Mouse (Mus musculus) liver (tissue): ENCODE results near the gene Cops7a.

Experiments used
- DNase-seq: peaks from one replicate; pipeline ENCODE4 v3.0.0-alpha.2; 2020; ENCODE audit warnings: mixed read lengths

Cops7a gene

DNA sequence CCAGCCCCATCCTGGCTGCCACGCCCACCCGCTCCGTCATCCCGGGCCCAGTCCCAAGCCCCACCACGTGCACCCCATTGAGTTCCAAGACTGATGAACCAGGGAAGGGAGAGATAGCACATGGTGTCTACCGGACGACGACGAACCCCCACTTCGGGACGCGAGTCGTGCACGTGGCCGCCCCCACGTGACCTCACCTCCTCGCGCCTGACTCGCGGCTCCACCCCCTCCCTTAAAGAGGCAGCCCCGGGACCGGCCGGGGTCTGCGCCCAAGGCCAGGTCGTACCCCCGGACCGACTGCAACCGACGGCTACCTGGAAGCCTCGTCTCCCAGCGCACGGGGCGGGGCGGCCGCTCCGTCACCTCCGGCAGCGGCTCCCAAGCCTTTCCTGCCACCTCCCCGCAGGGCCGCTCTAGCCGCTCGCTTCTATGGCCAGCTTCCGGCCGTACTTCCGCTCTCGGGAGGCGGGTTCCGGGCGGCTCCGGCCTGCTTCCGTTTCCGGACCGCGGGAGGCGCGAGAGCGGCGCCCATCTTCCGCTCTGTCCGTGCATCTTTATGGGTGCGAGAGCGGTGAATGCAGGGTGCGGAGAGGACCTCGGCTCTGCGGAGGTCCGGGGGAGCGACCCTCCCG lies at the start of gene Cops7a:
Gene Cops7a (minus strand): TSS at position 451 of the 632 bp plus-strand sequence.
- DNase-seq = peak; percentile 94

DNA sequence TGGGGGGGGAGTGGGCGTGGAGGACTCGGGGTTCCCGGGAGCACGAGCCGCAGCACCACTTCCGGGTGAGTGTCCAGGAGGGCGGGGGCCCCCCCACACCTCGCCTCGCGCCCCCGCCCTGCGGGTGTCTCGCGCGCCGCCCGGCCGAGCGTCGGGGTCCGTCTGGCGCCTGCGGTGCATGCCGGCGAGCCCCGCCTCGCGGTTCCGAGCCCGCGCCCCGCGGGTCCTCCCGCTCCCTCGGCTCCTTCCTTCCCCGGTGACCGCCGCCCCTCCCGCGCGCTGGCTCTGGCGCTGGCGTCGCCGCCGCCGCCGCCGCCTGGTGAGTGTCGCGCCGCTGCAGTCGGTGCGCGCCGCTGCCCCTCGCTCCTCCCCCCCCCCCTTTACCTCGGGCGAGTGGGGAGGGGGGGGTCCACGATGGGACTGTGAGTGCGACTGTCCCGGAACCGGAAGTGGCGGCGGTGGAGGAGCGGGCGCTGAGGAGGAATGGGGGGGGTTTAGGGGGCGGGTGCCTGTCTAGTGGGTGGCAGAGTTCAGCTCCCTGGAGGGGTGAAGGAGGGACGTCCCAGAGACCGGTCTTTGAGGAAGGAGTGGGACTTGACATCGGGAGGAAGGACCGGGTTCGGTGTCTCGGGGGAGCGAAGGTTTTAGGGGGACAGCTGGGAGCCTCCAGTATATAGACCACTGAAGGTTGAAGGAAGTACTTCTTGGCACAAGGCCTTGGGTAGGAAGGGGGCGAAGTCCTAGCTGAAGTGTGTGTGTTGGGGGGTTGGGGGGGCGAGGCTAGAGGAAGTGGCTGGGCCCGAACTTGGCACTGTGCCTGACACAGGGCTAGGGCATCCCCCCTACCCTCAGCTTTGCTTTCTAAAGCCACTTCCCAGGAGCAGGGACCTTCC lies 44.1 kb upstream of the Cops7a start:
- peak; percentile 80 for DNase-seq

DNA sequence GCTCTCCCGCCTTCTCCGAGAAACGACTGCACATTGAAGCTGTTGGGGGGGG lies 43.6 kb upstream of the Cops7a start, which contains the start of gene Zfp384:
Gene Zfp384 (plus strand): TSS at position 17 of the 52 bp plus-strand sequence.
- no peak for DNase-seq

DNA sequence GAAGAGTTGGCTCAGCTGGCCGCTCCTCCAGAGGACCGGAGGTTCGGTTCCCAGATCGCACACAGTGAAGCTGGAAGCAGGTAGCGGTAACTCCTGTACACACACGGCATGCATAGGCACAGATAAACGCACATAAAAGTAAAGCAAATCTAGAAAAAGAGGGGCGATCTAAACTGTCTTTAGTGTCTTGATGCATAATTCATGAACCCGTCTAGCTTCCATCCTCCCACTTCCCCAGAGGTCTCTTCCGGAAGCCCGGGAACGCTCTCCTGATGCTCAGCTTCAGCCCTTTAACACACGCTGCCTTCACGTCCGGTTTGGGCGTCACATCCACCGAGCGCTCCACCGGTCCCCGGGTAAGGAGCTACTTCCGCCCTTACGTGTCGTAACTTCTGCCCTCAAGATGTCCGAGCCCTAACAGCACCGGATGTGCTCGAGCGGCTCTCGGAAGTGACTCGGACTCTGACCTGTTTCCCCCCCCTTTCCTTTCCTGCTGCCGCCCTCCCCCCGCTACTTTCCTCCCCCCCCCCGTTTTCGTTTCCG lies 43.3 kb upstream of the Cops7a start:
- DNase-seq = peak; percentile 95

DNA sequence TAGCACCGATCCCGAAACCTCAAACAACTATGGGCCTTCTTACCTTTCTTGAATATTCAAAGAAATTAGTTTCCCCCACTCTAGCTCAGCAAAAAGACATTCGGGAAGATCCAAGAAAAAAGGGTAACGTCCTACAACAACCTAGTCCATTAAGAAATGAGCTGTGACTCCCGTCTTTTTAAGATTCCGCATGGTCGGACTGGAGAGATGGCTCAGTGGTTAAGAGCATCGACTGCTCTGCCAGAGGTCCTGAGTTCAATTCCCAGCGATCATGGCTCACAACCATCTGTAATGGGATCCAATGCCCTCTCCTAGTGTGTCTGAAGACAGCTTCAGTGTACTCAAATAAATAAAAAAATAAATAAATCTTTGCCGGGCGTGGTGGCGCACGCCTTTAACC lies 42.7 kb upstream of the Cops7a start:
- DNase-seq = no peak

DNA sequence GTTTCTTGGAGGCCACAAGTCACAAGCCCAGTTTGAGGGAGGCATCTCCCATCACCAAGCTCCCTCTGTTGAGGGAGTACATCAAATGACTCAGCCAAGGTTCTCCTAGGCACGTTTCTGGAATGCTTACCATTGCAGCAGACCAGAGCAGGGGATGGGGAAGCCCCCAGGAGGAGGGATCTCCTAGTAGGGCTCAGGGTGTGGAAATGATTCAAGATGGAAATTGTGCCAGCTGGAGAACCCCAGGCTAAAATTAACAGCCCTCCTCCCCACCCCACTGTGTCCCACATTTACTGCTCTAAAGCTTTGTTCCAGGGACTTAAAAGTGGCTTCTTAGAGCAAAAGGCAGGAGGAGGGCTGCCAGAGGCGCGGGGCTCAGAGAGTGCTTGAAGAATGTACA lies 39.7 kb upstream of the Cops7a start:
- DNase-seq = no peak

DNA sequence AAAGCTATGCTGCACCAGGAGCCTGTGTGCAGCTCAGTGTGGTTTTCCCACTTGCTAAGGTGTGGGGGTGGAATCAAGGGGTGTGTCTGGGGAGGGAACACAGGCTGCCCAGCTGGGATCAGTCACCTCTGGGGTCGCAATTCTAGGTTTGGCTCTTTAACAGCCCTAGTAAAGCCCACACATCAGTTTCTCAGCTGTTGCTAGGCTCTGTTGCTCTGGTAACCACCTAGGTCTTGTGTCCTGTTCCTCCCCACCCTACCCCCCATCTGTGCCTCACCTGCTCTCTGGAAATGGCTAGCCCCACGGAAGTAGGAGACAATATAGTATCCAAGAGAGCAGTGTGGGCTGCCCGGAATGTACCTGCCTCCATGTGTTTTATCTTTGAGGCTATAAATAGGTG lies 38.4 kb upstream of the Cops7a start:
- no peak for DNase-seq

DNA sequence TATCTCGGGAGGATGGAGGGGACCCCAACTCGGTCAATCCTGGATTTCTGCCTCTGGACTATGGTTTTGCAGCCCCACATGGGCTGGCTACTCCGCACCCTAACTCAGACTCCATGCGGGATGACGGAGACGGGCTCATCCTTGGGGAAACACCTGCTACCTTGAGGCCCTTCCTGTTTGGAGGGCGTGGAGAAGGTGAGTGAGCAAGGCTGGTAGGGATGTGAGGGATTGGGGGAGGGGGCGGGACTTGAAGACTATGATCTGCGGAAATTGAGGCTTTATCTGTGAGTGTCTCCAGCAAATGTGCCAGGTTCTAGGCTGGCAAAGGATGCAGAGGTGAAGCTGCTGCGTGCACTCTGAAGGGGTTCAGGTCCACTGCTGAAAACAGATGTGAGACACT lies 34.2 kb upstream of the Cops7a start:
- no peak for DNase-seq

DNA sequence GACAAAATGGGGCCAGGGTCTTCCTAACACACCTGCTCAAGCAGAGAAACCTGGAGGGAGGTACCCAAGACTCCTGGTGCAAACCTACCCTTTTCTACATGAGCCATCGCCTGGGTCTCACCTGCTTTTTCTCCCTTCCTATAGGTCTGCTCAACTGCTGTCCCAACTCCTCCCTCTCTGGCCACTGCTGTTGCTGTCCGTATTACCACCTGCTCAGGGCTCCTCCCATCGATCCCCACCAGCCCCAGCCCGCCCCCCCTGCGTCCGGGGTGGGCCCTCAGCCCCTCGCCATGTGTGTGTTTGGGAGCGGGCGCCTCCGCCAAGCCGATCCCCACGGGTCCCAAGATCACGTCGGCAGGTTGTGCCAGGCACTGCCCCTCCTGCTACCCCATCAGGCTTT lies 33.8 kb upstream of the Cops7a start:
- DNase-seq = no peak

DNA sequence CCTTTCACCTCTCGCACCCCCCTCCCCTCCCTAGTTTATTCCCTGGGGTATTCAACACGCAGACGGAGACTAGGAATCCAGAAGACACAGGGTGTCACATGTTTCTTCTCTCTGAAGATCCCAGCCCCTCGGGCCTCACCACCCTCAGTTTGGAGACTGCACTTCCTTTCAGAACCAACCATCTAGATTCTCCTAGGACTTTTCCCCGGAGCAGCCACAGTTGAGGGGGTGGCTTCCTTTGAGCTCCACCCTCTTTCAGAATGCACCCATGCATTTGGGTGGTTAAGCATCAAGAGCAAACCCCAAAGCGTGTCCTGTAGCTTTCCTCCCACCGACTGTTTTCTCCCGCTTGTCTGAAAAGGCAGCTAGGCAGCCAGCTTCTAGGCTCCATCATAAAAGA lies 32.7 kb upstream of the Cops7a start:
- DNase-seq = no peak

DNA sequence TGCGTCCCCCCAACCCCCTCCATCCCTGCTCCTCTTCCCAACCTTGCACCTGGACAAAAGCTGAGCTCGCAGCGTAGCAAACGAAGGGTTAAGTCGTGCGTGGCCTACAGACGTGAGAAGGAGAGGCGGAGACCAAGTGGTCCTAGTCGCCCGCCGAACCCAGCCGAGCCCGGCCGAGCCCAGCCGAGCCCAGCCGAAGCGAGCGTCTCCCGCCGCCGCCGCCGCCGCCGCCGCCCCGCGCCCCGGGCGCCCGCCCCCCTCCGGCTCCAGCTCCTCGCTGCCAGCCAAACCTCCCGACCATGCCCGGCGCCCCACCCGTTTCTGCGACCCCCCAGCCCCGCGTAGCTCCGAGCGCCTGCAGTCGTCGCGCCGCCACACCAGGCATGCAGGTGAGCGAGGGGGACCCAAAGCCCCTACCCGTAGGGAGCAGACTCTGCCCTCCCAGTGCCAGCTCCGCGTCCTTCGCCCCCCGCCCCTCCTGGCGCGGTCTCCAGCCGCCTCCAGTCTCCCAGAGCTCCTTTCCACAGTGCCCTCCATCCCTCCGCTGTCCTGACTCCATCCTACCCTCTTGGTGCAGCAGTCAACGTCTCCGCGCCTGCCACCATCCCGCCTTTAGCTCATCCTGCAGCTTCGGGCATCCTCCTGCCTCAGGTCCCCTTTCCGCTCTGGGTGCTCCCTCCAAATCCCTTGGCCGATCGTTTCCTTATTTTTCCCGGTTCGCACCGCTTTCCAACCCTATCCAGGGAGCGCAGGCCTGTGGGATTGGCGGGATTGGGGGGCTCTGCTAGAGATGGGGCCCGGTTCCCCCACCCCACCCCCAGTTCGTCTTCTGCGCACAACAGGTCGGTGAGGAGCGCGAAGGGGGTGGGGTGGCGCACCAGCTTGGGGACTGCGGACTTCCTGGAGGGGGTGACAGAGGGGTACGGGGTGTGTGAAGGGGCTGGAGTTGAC lies 31.5 kb upstream of the Cops7a start, which contains the start of gene Pianp:
Gene Pianp (plus strand): TSS at position 144 of the 951 bp plus-strand sequence.
- peak; percentile 61 for DNase-seq

DNA sequence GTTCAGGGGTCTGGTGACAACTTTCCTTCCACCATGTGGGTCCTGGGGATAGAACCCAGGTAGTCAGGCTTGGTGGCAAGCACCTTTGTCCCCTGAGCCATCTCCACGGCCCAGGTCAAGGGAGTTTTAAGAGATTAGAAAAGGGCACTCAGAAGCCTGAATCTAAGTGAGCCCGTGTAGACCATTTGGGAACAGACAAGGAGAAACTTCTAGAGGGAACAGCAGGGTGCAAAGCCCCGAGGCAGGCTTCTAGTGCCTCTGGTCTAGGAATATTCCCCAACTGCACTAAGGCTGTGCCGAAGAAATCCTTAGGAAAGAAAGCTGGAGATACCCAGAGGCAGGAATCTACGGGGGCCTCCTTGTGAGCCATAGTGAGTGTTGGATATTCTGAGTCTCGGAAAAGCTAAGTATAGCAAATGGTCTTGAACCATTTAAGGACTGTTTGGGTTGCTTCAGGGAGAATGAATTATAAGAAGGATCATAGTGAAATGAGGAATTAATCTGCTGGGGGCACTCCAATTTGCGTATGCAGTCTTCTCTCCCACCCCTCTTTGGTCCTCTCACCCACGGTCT lies 30.6 kb upstream of the Cops7a start:
- DNase-seq = no peak

DNA sequence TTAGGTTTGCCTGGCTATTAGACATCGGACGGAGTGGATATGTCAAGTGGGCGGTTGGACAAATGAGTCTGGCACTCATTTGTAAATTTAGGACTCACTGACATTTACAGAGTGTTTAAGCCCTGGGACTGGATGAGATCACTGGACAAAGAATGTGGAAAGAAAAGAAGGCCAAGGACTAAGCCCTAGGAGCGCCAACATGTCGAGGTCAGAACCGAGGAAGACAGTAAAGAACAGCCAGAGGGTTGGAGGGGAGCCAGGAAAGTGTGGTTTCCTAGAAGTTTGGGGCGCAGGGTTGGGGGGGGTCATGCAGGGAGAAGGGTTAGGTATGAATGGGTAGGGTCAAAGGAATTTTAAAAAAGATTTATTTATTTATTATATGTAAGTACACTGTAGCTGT lies 29.9 kb upstream of the Cops7a start:
- no peak for DNase-seq

DNA sequence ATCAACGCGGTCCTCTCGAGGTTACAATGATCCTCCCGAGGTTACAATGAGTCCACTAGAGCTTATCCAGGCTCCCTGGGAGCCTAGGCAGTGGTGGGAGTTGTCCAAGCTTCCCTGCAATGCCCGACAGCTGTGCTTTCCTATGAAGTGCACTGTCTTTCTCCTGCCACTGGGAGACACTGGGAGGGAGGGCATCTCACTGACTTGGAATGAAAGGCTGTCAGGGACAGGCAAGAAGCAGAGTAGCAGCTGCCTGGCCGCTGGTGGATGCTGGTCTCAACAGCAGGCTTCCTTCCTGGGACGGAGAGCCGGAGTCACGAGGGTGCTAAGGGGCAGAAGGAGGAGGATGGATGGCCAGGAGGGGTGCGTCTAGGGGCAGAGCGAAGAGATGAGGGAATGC lies 28.5 kb upstream of the Cops7a start:
- DNase-seq = no peak

DNA sequence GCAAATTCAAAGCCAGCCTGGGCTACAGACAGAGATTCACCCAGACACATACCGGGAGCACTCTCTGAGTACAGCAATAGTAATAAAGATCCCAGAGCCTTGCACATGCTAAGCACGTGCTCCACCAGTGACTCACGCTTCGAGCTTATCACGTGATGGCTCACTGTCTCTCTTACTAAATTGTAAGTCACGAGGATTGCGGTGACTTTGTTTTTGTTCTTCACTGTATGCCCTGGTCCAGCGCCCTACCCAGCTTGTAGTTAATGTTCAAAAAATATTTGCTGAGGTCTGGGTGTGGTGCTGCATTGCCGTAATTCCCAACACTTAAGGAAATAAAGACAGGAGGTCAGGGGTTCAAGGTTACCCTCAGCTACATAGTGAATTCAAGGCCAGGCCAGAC lies 28.0 kb upstream of the Cops7a start:
- DNase-seq = no peak

DNA sequence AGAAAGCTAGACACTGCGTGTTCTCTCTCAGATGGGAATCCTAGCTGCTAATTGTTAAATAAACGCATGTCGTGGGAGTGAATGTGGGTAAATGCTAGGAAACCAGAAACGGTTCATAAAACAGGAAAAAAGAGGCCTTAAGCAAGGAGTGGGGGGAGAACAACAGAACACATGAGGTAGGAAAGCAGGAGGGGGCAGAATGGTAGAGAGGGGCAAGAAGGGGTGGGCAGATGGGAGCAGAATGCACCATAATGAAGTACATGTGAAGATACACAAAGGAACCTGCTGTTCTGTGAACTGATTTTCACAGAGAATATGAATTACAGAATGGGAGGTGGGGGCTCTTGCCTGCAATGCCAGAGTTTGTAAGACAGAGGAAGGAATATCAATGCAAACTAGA lies 26.9 kb upstream of the Cops7a start:
- DNase-seq = no peak

DNA sequence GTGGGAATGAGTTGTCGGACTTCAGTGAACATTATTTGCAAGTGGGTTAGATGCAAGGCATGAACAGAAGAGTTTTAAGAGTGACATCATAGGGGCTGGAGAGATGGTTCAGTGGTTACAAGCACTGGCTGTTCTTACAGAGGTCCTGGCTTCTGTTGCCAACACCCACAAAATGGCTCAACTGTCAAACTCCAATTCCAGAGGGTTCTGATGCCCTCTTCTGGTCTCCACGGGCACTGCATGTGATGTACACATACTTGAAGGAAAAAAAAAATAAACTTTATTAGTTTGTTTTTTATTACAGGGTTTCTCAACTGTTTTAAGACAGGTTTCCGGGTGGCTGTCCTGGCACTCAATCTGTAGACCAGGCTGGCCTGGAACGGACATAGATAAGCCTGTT lies 2.4 kb upstream of the Cops7a start:
- peak; percentile 50 for DNase-seq

DNA sequence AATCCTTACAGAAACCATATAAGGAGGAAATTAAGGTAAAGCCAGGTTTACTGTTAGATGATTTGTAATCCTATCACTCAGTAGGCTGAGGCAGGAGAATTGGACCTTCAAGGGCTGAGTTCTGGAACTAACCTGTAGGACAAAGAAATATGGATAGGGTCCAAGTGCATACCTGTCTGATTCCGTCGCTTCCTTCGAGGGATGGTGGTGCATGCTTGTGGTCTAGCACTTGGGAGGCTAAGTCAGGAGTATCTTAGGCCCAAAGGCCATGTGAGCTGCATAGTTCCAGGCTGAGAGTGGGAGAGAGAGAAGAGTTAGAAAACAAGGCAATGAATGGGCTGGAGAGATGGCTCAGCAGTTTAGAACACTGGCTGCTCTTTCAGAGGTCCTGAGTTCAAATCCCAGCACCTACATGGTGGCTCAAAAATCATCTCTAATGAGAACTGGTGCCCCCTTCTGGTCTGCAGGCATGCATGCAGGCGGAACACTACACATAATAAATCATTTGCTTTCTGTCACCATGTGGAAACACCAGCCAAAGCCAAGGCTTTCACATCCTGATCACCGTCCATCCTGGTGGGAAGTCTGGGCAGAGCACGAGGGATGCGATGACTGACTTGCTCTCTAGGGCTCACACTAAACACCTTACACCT lies 1.3 kb upstream of the Cops7a start:
- DNase-seq = no peak

DNA sequence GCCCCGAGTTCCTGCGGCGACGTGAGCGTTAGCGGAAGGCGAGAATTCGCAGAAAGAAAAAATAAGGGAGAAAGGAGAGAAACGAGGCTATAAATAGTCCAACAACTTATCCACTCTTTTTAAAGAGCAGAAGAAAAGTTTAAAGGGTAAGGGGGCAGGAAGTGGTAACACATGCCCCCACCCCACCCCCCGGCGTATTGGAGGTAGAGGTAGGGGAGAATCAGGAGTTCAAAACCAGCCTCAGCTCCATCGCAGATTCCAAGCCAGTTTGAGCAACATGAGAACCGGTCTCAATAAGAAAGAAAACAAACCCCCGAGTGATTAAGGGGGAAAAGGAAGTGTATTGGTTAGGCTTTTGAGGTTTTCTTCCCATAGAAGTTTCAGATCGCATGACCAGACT lies 409 bp upstream of the Cops7a start:
- DNase-seq = no peak

DNA sequence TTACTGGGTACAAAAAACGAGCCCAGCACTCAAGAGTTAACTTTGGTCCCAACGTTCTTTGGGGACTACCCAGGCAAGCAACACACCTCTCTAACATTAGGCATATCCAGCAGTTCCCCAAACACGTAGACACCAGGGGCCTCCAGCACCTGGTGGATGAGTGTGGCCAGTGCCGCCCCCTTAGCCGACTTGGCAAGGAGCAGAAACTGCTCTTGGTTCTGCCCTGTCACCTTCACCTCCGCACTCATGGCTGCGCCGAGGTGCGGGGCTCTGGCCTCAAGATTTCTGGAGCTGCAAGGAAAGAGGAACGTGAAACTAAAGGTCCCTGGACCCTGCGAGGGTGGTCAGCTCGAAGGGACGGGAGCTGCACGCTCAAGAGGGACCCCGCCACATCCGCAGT lies 700 bp downstream of the Cops7a start:
- DNase-seq = peak; percentile 7

DNA sequence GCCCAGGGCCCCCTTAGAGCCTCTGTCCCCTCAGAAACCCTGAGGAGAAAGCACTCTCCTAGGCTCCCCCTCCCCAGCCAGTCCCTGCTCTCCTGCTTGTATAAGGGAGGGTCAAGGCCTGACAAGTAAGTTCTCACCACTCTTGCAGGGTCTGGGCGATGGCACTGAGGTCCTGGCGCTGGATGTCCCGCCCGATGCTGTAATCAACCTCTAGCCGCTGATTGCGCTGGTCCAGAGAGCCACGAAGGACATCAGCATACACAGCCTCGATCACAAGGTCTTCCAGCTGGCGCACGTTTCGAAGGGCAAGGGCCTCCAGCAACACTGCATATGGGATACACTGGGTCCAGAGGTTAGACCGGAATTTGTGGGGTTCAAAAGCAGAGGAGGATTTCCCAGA lies 4.3 kb downstream of the Cops7a start:
- DNase-seq = no peak

DNA sequence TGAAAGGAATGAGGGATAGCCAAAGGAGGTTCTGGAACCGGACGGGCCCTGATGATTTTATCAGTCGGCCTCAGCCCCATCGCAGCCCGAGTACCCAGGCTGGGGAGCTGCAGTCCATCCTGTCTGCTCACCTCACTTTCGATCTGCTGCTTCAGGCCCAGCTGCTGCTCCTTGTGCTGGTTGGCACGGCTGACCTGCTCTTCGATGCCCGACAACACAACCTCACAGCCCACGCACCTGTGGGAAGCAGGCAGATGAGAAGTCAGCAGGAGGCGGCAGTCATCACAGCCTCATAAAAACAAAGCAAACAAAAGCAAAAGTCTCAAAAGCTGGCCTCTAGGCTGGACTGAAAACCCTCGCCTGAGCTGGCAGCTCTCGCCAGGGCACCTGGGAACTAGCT lies 5.4 kb downstream of the Cops7a start:
- DNase-seq = no peak

DNA sequence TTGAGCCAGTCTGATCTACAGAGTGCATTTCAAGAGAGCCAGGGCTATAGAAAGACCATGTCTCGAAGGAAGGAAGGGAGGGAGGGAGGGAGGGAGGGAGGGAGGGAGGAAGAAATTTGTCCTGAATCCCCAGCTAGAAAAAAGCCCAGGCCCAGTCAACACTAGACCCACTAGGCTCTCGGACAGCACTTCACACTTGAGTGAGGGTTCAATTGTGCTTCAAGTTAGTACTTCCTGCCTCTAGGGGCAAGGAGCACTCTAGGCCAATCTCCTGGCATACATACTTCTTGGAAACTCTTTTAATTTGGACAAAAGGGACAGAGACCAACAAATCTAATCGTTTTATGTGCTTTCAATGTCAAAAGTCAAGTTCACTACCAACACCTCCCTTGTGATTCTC lies 7.2 kb downstream of the Cops7a start:
- no peak for DNase-seq
